Mouse (Mus musculus) ovary, adult 2 months (tissue): ENCODE measurements around the gene Gpr31b. TPM values are rescaled to one million over a fixed set of nuclear protein-coding genes. Genes with fewer than 3 reads are reported as not detected.

ENCODE experiments used
- polyA plus RNA-seq: library from polyadenylated mRNA; depleted of rRNA; stranded (reverse); fragments of >200 nt; gene quantifications from 2 replicates; pipeline ENCODE4 v1.2.3, GENCODE M21; 2012; rRNA removed

The Gpr31b gene
- polyA plus RNA-seq, result 0.74 and 0.78 TPM in 2 replicates

DNA sequence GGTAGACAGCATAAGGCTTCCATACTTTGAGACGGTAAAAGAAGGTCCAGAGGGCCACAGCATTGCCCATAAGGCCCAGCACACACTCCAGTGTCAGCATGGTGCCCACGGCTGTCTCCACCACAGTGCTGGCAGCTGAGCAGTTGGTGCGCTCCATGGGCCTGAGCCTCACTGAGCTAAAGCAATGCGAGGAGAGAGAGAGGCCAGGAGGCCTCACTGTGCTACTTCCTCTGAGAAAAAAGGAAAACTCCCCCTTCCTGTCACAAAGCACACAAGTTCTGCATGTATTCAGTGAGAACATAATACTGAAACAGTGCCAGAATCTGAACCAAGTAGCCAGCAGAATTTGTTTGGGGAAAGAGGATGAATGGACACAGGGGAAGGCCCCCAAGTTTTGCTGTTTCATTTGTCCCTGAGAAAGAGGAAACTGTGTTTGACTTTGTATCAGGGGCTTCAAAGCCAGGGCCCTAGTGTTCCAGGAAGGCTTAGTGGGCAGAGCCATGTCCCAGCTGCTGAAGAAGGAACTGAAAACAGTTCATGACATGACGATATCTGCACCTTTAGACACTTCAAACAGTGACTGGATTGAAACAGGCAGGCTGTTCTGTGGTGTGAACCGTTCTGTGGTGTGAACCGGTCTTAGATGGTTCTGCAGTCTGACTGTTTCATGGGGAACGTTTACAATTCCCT is at the start of gene Gpr31b:
Gene Gpr31b (minus strand): TSS at position 173 of the 690 bp plus-strand sequence.

GRCm38 (mm10) chr17:13060804-13061203 is 8.7 kb upstream of the Gpr31b start, which contains the start of gene Tcp10b:
Gene Tcp10b, plus strand, starts transcription at chr17:13061104.

DNA sequence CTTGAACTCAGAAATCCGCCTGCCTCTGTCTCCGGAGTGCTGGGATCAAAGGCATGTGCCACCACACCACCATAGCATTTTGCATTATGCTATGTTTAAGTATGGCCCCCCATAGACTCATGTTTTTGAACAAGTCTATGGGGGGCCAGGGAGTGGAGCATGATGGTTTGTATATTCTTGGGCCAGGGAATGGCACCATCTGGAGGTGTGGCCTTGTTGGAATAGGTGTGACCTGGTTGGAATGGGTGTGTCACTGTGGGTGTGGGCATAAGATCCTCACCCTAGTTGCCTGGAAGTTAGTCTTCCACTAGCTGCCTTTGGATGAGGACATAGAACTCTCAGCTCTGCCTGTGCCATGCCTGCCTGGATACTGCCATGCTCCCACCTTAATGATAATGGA is 45.5 kb downstream of the Gpr31b start, which contains the start of gene Sod2:
Gene Sod2 (plus strand): TSS at position 301 of the 400 bp plus-strand sequence.

Other genes with a start within 250 kb of the Gpr31b start
- gene Mas1, start 184.2 kb downstream of the Gpr31b start, polyA plus RNA-seq, result 0.20 and 0.47 TPM in 2 replicates
- gene Mrgprh, start 176.3 kb downstream of the Gpr31b start, polyA plus RNA-seq, result 0.17 and 0.34 TPM in 2 replicates
- 2.1 and 3.7 TPM in 2 replicates for gene Pnldc1, start 142.1 kb downstream of the Gpr31b start, polyA plus RNA-seq
- gene Tcp1, start 136.6 kb downstream of the Gpr31b start, polyA plus RNA-seq, result 52.6 and 53.0 TPM in 2 replicates
- 17.3 and 20.8 TPM in 2 replicates for gene Mrpl18, start 136.0 kb downstream of the Gpr31b start, polyA plus RNA-seq
- 0.23 and 0.43 TPM in 2 replicates for gene Acat3, start 111.7 kb downstream of the Gpr31b start, polyA plus RNA-seq
- 14.7 and 15.9 TPM in 2 replicates for gene Acat2, start 91.5 kb downstream of the Gpr31b start, polyA plus RNA-seq
- 9.6 and 14.4 TPM in 2 replicates for gene Wtap, start 58.1 kb downstream of the Gpr31b start, polyA plus RNA-seq
- gene Sod2, start 45.5 kb downstream of the Gpr31b start, polyA plus RNA-seq, result 567 and 710 TPM in 2 replicates
- 0.08 and 0.24 TPM in 2 replicates for gene Tcp10b, start 8.8 kb upstream of the Gpr31b start, polyA plus RNA-seq
- 0.07 and 0.33 TPM in 2 replicates for gene Unc93a, start 79.5 kb upstream of the Gpr31b start, polyA plus RNA-seq
- not detected in 2 replicates for gene Smok2a, start 168.9 kb upstream of the Gpr31b start, polyA plus RNA-seq
- not detected in 2 replicates for gene Smok2b, start 178.0 kb upstream of the Gpr31b start, polyA plus RNA-seq